Mouse (Mus musculus) lung, adult 2 months (tissue): Measurements from ENCODE around the gene Gm20716. TPM values are rescaled to one million over a fixed set of nuclear protein-coding genes. Genes with fewer than 3 reads are reported as not detected.

ENCODE experiments used
- DNase-seq: peaks from one replicate; pipeline ENCODE4 v3.0.0; 2022
- H3K4me1 ChIP-seq: fragments of 200-500 bp; 2 replicates; pipeline ENCODE4 v1.6.1; 2011; ENCODE audit warnings: low read length; ENCODE audit not compliant: control insufficient read depth, insufficient read depth
- H3K4me3 ChIP-seq: fragments of 200-500 bp; replicated peaks from 2 replicates; pipeline ENCODE3; 2011; ENCODE audit warnings: low read depth, mild to moderate bottlenecking, control low read depth, low read length; ENCODE audit errors: extremely low read depth
- CTCF ChIP-seq: fragments of 200-500 bp; IDR thresholded peaks from 2 replicates; pipeline ENCODE4 v1.5.1; 2011; ENCODE audit warnings: mild to moderate bottlenecking, low read length, control low read depth; ENCODE audit not compliant: insufficient read depth
- POLR2A ChIP-seq: fragments of 200-500 bp; IDR thresholded peaks from 2 replicates; pipeline ENCODE4 v1.6.1; 2011; ENCODE audit warnings: low read depth, mild to moderate bottlenecking, control low read depth, low read length, borderline replicate concordance; ENCODE audit errors: extremely low read depth
- WGBS: fragments of 180-500 bp; shearing (Covaris S2); methylation state at CpG from one replicate; pipeline ENCODE4 v1.1.7; 2018; 5-methylcytosine and 5-hydroxymethylcytosine counted together
- polyA plus RNA-seq: library from polyadenylated mRNA; depleted of rRNA; stranded (reverse); fragments of >200 nt; gene quantifications from 2 replicates; pipeline ENCODE4 v1.2.3, GENCODE M21; 2012

The Gm20716 gene
- polyA plus RNA-seq, 1 experiment: 5.4 TPM

DNA sequence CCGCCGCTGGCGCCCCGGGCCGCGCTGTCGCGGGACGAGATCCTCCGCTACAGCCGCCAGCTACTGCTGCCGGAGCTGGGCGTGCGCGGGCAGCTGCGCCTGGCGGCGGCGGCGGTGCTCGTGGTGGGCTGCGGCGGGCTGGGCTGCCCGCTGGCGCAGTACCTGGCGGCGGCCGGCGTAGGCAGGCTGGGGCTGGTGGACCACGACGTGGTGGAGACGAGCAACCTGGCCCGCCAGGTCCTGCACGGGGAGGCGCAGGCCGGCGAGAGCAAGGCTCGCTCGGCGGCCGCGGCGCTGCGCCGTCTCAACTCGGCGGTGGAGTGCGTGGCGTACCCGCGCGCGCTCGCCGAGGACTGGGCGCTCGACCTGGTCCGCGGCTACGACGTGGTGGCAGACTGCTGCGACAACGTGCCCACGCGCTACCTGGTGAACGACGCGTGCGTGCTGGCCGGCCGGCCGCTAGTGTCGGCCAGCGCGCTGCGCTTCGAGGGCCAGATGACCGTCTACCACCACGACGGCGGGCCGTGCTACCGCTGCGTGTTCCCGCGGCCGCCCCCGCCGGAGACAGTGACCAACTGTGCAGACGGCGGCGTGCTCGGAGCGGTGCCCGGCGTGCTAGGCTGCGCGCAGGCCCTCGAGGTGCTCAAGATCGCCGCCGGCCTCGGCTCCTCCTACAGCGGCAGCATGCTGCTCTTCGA lies 758 bp upstream of the Gm20716 start:
- DNase-seq: no peak
- Histone ChIP-seq H3K4me1 (peaks cover 6% of the 10 kb centered on the region), H3K4me3 (peak overlapping the region; percentile 87)
- 2% methylated on average over 105 of the region's 105 CpGs for WGBS
- TF ChIP-seq POLR2A: no peak
- TF ChIP-seq CTCF: no peak

DNA sequence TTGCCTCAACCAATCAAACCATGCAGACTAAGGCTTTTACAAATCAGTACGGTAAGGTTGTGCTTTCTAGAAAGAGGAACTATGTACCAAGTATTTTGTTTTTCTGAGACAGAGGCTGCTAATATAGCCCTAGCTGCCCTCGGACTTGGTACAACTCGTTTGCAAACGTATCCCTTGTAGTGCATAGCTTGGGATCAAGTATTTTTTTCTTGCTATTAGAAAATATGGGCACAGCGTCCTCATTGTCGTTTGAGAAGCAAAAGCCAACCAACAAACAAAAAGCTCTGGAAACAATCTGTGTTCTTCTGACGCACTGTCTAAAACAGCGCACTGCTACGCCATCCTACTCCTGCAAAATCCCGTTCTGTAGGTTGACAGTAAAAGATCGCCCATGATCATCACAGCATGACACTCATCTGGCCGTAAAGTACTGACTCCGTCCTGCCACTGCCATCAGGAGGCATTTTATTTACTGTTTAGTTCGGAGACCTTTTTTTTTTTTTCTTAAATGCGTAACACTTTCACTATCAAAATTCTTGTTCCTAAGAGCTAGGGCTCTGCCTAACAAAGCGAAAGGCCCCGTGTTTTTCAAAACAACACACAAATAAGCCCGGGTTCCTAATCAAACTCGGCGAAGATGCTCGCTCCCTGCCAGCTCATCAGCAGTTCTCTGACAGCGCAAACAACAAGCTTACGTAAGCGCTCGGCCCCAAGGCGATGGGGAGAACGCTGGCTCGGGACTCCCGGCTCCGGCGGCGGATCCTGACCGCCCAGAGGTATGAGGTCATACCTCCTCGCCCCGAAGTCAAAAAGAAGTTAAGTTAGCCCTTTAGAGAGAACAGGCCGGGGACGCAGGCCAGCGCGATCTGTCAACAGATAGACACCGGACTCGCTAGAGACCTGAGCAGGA lies 793 bp downstream of the Gm20716 start:
- WGBS: 12% methylated on average over 41 of the region's 41 CpGs

DNA sequence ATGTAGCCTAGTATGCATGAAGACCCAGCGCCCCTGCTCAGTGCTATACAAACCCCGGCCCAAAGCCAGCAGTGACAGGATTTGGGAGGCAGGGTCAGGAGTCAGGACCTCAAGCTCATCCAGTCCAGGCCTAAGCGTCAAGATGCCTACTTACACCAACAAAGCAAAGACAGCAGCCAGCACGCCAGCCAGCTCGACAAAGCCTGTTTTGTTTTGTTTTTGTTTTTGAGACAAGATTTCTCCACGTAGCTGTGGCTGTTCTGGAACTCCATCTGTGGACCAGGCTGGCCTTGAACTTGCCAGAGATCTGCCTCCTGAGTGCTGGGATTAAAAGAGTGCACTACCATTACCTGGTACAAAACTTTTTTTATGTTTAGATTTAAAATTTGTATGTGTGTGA lies 6.8 kb downstream of the Gm20716 start:
- H3K4me3 ChIP-seq: no peak overlapping the region
- TF ChIP-seq CTCF (no peak), POLR2A (no peak)
- H3K4me1 ChIP-seq: no peaks in the 10 kb centered on the region; the same call in 1 of the 2 replicates
- WGBS: 83% methylated on average over 6 of the region's 6 CpGs
- no peak for DNase-seq

More for the DNA sequence above, 793 bp downstream of the Gm20716 start:
- Histone ChIP-seq H3K4me3 (peak overlapping the region; percentile 87), H3K4me1 (peaks cover 6% of the 10 kb centered on the region)
- DNase-seq: no peak
- no peak for TF ChIP-seq CTCF
- TF ChIP-seq POLR2A: no peak

DNA sequence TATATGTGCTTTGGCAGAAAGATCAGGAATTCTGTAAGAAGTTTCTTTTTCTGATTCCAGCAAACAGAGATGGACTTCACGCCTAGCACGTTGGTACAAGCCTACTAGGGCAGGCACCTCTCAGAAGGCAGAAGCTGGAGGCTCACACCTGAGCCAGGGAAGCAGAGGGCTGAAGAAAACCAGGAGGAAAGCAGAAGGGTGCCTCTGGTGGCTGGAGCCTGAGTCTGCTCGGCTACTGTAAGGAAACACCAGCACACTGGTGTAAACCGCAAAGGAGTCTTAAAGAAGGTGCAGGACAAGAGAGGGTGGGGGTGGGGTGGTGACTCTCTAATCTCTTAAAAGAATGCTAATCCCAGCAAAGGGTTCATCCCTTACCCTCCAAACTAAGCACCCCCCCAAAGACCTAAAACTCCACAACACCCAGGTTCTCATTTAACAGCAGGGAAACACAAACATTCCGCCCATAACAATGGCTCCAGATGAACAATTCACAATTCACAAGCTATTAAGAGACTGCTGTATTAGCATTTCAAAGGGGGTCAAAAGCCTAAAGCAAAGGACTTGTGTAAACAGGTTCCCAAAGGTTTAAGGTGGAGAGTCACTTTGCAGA lies 16.3 kb downstream of the Gm20716 start:
- TF ChIP-seq CTCF: 0 out of 2 replicates have a peak, but pooled peaks have one; percentile 21
- TF ChIP-seq POLR2A: no peak
- no peak overlapping the region for H3K4me3 ChIP-seq
- 58% methylated on average over 5 of the region's 5 CpGs for WGBS

DNA sequence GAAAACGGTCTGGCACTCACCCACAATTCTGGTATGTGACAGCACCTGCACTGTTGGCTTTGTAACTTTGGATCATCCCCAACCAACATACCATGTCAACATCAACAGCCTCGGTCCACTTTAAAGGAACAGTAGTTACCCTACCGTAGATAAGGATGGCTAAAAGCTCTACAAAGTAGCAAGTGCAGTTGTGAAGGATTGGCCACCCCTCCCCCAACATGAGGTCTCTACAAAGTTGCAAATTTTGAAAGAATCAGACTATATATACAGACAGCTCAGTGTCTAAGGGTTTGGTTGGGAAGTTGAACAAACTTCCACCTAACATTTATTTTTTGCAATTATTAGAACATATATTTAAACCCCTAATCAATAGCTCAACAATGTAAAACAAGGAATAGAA lies 22.3 kb downstream of the Gm20716 start:
- WGBS: 82% methylated on average over 3 of the region's 3 CpGs

More for the DNA sequence above, 16.3 kb downstream of the Gm20716 start:
- H3K4me1 ChIP-seq: no peaks in the 10 kb centered on the region
- no peak for DNase-seq

DNA sequence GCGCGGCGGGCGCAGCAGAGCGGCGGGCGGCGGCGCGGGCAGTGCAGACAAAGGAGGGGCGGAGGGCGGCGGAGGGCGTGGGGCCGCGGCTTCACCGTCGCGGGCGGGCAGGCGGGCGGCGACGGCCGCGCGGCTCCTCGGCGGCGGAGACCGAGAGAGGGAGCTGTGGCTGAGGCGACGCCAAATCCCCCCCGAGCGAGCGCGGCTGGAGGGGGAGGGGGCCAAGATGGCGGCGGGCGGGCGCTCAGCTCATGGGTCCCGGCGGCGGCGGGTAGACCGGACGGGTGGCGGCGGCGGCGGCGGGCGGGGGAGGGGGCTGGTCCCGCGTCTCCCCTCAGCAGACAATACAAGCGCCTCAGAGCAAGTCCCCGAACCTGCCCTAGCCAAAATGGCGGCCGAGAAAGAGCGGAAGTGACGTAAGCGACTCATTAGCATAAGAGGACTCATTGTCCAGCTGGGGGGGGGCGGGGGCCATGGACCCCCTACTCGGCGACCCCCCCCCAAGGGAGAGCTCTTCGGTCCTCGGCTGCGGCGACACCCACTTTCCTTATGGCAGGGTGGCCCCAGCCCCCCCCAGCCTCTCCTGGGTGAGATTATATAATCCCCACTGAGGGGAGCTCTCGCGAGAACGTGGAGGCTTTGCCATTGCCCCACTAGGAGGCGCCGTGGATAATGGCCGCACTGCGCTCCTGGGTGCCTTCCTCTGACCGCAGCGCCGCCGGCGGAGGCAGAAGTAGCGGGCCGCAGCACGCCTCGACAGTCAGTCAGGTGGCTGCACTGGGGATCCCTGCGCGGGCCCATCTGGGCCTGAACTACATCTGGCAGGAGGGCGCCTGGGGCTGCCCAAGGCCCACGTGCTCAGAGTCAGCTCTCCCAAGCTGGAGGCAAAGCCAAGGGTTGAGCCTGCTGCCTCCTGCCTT lies 23.2 kb downstream of the Gm20716 start, which contains the start of gene Adnp:
Gene Adnp (minus strand): TSS at position 388 of the 920 bp plus-strand sequence.
- peak; percentile 54 for TF ChIP-seq CTCF
- peak; percentile 84; the same call in 1 of the 2 replicates for TF ChIP-seq POLR2A
- DNase-seq: peak; percentile 94
- WGBS: 4% methylated on average over 71 of the region's 89 CpGs
- H3K4me3 ChIP-seq: peak within 1 kb of the TSS; percentile 92
- H3K4me1 ChIP-seq: peaks cover 15% of the 10 kb centered on the region

More for the DNA sequence above, 22.3 kb downstream of the Gm20716 start:
- no peak overlapping the region for H3K4me3 ChIP-seq
- TF ChIP-seq CTCF: no peak
- no peak for TF ChIP-seq POLR2A
- DNase-seq: no peak
- peaks cover 15% of the 10 kb centered on the region for H3K4me1 ChIP-seq

DNA sequence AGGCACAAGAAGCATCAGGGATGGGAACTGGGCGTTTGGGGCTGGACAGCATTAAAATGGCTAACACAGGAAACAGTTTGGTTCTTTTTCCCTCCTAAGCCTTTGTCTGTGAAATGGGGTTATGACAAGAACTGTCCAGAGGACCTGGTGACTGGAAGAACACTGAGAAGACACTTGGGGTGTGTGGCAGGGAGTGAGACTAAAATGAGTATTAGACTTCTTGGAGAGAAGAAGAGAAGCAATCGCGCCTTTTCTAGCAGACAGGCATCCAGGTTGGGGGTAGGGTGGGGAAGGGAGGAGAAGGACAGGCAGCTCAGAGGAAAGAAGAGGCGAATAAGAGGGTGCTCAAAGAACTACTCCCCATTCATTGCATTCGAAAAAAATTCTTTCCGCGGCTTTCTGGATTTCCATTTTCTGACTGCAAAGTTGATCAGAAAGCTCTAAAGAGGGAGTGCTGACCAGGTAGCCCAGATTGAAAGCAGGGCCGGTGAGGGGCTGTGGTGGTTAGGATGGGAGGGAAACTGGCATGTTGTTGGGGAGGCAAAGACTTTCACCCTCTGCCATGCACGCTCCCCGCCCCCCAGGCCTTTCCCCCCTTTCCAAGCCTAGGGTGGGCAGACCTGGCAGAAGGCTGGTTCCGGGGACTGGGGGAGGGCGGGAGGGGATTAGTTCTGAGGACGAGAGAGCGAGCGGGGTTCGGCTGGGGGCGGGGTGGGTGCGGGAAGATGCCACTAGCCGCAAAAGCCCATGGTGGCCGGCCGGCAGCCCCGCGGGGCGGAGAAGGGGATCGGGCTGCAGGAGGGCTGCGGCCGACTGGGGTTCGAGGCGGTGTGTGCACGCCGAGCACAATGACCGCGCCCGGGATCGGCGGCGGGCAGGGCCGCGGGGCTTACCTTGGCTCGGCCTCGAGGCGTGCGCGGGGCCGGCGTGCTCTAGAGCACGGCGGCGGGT lies 24.2 kb downstream of the Gm20716 start:
- DNase-seq: peak; percentile 35
- TF ChIP-seq POLR2A: no peak
- under 1% methylated on average over 49 of the region's 49 CpGs for WGBS
- peaks cover 21% of the 10 kb centered on the region for H3K4me1 ChIP-seq
- H3K4me3 ChIP-seq: peak overlapping the region; percentile 92

DNA sequence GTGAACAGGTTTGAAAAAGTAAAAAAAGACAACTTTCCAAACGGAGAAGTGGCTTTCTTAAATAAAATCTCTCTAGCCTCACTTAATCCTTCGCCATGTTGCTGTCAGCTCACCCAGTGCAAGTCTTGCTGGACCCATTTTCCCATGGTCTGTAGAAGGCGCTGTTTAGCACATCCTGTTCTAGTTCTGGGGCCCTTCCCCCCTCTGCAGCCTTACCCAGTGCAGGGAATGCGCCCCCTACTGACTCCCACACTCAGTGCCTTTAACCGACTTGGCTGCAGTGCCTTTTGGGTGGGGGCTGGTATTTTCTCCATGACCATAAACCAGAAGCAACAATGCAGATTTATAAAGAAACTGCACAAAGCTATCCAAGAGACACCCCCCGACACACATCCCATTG lies 24.9 kb downstream of the Gm20716 start:
- TF ChIP-seq CTCF (peak; percentile 93), POLR2A (no peak)
- Histone ChIP-seq H3K4me3 (peak overlapping the region; percentile 92), H3K4me1 (peaks cover 27% of the 10 kb centered on the region)
- DNase-seq: peak; percentile 77
- 5% methylated on average over 6 of the region's 6 CpGs for WGBS
